Mouse (Mus musculus) forebrain, embryonic 10.5 days (tissue): ENCODE measurements around the gene Ccdc115. TPM values are rescaled to one million over a fixed set of nuclear protein-coding genes. Genes with fewer than 3 reads are reported as not detected.

Source experiments
- DNase-seq: peaks from one replicate; pipeline ENCODE4 v3.0.0-alpha.2; 2017; ENCODE audit warnings: low spot score; ENCODE audit errors: extremely low spot score
- H3K27ac ChIP-seq: fragments of 300-500 bp; sonication (generic); 2 replicates; pipeline ENCODE4 v1.5.1; 2016; ENCODE audit warnings: mild to moderate bottlenecking
- H3K27me3 ChIP-seq: fragments of 300-500 bp; sonication (generic); 2 replicates; pipeline ENCODE4 v1.6.1; 2016; ENCODE audit warnings: mild to moderate bottlenecking; ENCODE audit not compliant: poor library complexity, severe bottlenecking
- H3K36me3 ChIP-seq: fragments of 300-500 bp; sonication (generic); replicated peaks from 2 replicates; pipeline ENCODE4 v1.6.1; 2016; ENCODE audit warnings: mild to moderate bottlenecking, moderate library complexity
- H3K4me1 ChIP-seq: fragments of 300-500 bp; sonication (generic); 2 replicates; pipeline ENCODE4 v1.6.1; 2016
- H3K4me3 ChIP-seq: fragments of 300-500 bp; sonication (generic); 2 replicates; pipeline ENCODE4 v1.5.1; 2016; ENCODE audit warnings: mild to moderate bottlenecking, moderate library complexity
- H3K9me3 ChIP-seq: fragments of 300-500 bp; sonication (generic); 2 replicates; pipeline ENCODE4 v1.6.1; 2016; ENCODE audit warnings: mild to moderate bottlenecking, moderate library complexity
- WGBS: fragments of 180-500 bp; shearing (Covaris S2); methylation state at CpG from one replicate; pipeline ENCODE4 v1.1.7; 2016; 5-methylcytosine and 5-hydroxymethylcytosine counted together
- polyA plus RNA-seq: library from polyadenylated mRNA; unstranded; fragments of >200 nt; fragmentation: Nextera tagmentation; extraction: Ambion mirVana; gene quantifications from 2 replicates; pipeline ENCODE4 v1.2.1, GENCODE M21; 2016

Gene Ccdc115
- polyA plus RNA-seq, 1 experiment from 2014 or later = 70.3 TPM

DNA sequence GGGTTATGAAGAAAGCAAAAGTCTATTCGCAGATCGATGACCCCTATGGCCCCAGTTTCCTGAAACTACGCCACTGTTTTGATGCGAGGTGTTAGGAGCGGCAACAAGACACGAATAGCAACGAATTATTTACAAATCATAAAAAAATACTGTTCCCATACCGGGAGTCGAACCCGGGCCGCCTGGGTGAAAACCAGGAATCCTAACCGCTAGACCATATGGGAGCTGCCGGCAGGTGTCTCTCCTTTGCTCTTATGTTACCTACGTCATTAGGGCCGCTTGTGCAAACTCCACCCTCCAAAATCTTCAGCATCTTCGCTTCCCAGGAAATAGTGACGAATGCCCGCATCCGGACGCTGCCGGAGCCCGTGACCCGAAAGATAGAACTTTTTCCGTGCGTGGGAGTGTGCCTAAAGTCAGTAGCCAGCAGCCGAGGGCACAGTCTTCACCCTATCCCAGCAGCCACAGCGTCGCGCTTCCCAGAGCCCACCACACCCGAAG, 4.8 kb downstream of the Ccdc115 start:
- no peaks in the 10 kb centered on the region for H3K27me3 ChIP-seq
- H3K9me3 ChIP-seq = peaks cover 27% of the 10 kb centered on the region
- DNase-seq = peak; percentile 93
- under 1% methylated on average over 30 of the region's 30 CpGs for WGBS
- peak overlapping the region; percentile 67 for H3K4me3 ChIP-seq
- peaks cover 36% of the 10 kb centered on the region for H3K4me1 ChIP-seq
- H3K27ac ChIP-seq = peak overlapping the region; percentile 92
- H3K36me3 ChIP-seq = peaks cover 38% of the 10 kb centered on the region

DNA sequence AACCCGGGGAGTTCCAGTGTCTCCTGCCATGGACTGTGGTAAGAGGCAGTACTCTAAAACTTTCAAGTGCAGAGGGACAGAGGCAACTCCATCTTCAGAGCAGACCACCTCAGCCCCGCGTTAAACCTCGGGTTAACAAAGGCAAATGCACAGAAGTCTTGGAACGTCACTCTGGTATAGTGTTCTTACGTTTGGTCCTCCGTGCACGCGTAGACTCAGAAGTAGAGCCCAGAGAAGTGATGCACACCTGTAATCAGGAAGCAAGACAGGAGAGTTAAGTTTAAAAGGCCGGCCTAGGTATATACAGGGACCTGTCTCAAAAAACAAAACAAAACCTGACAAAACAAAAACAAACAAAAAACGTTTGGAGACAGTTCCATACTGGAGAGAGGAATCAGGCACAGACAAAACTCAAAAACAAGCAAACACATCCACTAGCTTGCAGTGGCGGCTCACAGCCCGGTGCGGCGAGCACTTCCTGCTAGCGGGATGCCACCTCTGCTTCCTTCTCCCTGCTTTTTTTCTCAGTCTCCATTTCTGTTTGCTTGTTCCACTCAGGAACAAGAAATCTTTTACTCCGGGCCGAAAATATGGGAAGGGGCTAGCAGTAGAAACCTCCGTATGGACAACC, 5.5 kb downstream of the Ccdc115 start:
- H3K4me3 ChIP-seq = peak overlapping the region; percentile 67
- H3K4me1 ChIP-seq = peaks cover 36% of the 10 kb centered on the region
- H3K27ac ChIP-seq = peak overlapping the region; percentile 92
- WGBS = 7% methylated on average over 19 of the region's 19 CpGs
- H3K27me3 ChIP-seq = no peaks in the 10 kb centered on the region
- H3K9me3 ChIP-seq = peaks cover 34% of the 10 kb centered on the region
- peaks cover 45% of the 10 kb centered on the region for H3K36me3 ChIP-seq
- peak; percentile 49 for DNase-seq

DNA sequence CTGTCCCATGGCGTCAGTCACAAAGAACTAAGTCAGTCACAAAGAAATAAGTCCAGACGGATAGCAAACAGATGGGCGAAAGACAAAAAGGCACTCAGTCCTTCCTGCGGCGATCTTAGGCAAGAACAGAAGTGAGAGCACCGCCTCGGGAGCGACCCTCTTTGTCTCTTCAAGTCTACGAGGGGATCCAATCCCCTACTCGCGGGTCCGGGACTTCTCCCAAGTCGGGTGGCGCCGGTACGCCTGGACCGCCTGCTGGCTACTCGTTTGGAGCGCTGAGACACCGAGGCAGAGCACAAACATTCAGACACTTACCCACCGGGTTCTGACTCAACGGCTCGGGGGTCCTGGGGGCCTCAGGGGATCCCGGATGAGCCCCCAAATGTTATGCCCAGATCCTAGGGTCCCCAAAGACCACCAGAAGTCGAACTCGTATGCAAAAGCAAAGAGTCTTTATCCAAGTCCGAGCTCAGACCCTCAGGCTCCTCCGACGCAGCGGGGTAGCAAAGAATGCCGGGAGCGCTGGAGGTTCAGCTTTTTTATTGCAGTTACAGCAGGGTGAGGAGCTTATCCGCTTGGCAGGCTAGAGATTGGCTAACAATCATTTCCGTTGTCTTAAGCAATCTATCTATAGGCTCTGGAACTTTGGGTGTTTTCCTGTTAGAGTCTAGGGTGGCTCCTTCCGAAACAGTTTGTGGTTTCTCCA, 6.5 kb downstream of the Ccdc115 start:
- Histone ChIP-seq H3K9me3 (peaks cover 37% of the 10 kb centered on the region), H3K4me1 (peaks cover 29% of the 10 kb centered on the region), H3K36me3 (peaks cover 45% of the 10 kb centered on the region), H3K27ac (peak overlapping the region; percentile 92), H3K27me3 (no peaks in the 10 kb centered on the region), H3K4me3 (peak overlapping the region; percentile 67)
- WGBS = 7% methylated on average over 35 of the region's 35 CpGs
- DNase-seq = peak; percentile 76

DNA sequence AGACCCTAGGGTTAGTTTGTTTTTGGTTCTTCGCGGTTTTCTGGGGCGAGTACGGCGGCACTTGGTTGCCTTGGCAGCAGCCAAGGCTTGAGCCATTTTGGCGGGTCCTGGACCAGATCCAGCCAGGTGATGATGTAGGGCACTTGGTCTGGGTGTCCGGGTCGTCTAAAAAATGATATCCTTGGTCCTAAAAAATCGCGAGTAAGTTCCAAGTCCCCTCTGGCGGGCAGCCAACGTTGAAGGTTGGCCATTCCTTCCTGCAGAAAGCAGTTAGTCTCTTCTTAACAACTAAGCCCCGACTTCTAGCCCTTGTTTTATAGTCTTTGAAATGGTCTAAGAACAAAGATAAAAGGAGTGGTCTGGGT, 7.1 kb downstream of the Ccdc115 start:
- Histone ChIP-seq H3K27ac (peak overlapping the region; percentile 92), H3K9me3 (peaks cover 39% of the 10 kb centered on the region), H3K36me3 (peaks cover 40% of the 10 kb centered on the region), H3K4me1 (peaks cover 29% of the 10 kb centered on the region), H3K27me3 (no peaks in the 10 kb centered on the region), H3K4me3 (peak overlapping the region; percentile 67)
- WGBS = 33% methylated on average over 13 of the region's 13 CpGs
- DNase-seq = peak; percentile 27

DNA sequence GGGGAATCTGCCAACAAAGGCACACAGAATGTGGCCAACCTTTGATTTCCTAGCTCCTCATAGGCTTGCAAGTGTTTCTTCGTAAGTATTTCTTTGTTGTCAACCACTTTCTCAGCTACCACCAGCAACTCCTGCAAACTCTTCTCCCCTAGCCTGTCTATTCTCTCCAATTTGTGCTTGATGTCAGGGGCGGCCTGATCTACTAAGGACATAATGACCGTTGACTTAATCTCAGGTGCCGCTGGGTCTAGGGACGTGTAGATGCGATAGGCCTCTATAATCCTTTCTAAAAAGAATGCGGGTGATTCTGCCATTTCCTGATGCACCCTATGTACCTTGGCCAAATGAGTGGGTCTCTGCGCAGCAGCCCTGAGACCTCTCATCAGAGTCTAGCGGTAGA, 8.0 kb downstream of the Ccdc115 start:
- no peak for DNase-seq
- Histone ChIP-seq H3K4me1 (peaks cover 29% of the 10 kb centered on the region), H3K27me3 (no peaks in the 10 kb centered on the region), H3K36me3 (peaks cover 32% of the 10 kb centered on the region), H3K27ac (no peak overlapping the region), H3K4me3 (no peak overlapping the region), H3K9me3 (peaks cover 46% of the 10 kb centered on the region)
- WGBS = 94% methylated on average over 9 of the region's 9 CpGs

DNA sequence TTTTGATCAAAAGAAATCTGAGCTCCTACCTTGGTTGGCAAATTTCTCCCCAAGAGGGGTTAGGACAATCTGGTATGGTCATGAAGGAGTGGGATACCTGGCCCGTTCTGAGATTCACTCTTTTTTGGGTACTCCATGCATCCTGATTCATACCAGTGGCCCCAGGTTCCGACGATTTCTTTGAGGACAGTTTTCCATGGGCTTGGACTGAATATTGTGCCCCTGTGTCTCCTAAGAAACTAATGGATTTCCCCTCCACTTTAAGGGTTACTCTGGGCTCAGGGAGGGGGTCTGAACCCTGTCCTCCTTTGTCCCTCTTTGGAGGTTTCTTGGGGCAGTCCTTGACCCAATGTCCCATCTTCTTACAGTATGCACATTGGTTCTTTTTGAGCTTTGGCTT, 8.5 kb downstream of the Ccdc115 start:
- H3K36me3 ChIP-seq = peaks cover 32% of the 10 kb centered on the region
- H3K27ac ChIP-seq = no peak overlapping the region
- DNase-seq = no peak
- 91% methylated on average over 3 of the region's 3 CpGs for WGBS
- peaks cover 48% of the 10 kb centered on the region for H3K9me3 ChIP-seq
- H3K4me1 ChIP-seq = peaks cover 29% of the 10 kb centered on the region
- no peaks in the 10 kb centered on the region for H3K27me3 ChIP-seq
- no peak overlapping the region for H3K4me3 ChIP-seq

DNA sequence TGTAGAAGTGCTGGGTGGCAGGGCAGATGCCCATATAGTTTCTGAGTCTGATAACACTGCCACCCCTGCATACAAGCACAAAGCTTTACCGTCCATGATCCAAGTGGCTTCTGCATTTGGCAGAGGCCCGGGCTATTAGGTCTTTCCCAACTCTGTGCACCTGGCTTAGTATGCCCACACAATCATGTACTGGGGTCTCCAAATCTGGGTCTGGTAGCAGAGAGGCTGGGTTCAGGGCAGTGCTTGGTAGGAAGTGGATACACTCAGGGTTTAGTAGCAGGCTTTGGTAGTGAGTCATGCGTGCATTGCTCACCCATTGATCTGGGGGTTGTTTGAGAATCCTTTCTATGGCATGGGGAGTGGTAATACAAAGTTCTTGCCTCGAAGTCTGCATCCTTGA, 10.2 kb downstream of the Ccdc115 start:
- H3K9me3 ChIP-seq = peaks cover 48% of the 10 kb centered on the region
- H3K4me1 ChIP-seq = peaks cover 23% of the 10 kb centered on the region
- H3K27me3 ChIP-seq = no peaks in the 10 kb centered on the region
- no peak overlapping the region for H3K4me3 ChIP-seq
- WGBS = 93% methylated on average over 4 of the region's 4 CpGs
- no peak for DNase-seq
- H3K27ac ChIP-seq = no peak overlapping the region
- peaks cover 32% of the 10 kb centered on the region for H3K36me3 ChIP-seq

DNA sequence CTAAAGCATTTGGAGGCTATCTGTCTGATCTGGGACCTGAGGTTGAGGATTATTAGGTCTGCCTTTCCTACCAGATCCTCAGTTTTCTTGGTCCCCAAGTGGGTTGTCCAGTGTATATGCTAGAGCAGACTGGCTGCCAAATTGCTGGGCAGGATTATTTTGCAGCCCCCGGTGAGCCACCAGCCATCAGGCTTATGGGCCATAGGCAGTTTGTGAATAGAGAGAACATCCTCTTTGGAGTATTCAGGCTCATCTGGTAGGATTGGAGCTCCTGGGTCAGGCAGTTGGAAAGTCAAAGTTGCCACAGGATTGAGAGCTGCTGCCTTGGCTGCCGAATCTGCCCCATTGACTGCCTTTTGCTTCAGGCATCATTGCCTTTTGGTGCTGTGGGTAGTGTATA, 11.0 kb downstream of the Ccdc115 start:
- Histone ChIP-seq H3K4me1 (peaks cover 15% of the 10 kb centered on the region), H3K4me3 (no peak overlapping the region)

DNA sequence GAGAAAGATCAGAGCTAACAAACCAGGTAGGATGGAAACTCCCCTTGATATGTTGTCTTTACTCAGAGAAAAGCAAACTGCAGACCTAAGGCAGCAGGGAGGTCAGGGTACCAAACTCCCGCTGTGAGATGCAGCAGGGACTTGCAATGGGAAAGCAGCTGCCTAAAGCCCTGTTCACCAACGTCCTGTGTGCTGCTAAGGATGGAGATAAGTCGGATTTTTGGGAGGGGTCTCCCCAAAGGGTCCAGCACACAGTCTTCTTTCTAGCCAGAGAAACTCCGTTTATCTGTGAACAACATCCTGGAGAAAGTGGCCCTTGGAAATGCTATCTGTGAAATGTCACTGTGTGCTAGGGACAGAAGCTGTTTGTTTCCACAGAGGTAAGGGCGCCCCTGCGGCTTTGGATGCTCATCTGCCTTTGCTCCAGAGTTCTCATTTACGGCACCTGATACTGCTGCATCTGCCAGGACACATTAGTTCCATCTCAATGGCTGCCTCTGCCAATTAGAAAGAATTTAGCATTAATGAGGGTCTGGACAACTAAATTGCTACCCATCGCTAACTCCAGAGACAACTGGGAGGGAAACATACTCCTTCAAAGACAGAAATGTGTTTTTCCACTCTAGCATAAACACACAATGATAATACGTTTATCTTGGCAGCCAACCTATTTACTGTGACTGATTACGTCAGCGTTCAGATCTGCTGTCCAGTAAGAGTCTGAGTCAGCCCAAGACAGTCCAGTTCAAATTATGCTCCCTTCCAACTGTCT, 40.1 kb downstream of the Ccdc115 start:
- Histone ChIP-seq H3K4me3 (no peak overlapping the region), H3K27ac (0 out of 2 replicates have a peak overlapping the region, but pooled peaks have one; percentile 25), H3K36me3 (no peaks in the 10 kb centered on the region), H3K27me3 (no peaks in the 10 kb centered on the region), H3K4me1 (peaks cover 13% of the 10 kb centered on the region), H3K9me3 (no peaks in the 10 kb centered on the region)
- 40% methylated on average over 11 of the region's 11 CpGs for WGBS
- no peak for DNase-seq

More for the DNA sequence above, 11.0 kb downstream of the Ccdc115 start:
- peaks cover 48% of the 10 kb centered on the region for H3K9me3 ChIP-seq
- H3K27me3 ChIP-seq = no peaks in the 10 kb centered on the region
- no peak for DNase-seq
- WGBS = 95% methylated on average over 2 of the region's 2 CpGs
- peaks cover 32% of the 10 kb centered on the region for H3K36me3 ChIP-seq
- no peak overlapping the region for H3K27ac ChIP-seq

DNA sequence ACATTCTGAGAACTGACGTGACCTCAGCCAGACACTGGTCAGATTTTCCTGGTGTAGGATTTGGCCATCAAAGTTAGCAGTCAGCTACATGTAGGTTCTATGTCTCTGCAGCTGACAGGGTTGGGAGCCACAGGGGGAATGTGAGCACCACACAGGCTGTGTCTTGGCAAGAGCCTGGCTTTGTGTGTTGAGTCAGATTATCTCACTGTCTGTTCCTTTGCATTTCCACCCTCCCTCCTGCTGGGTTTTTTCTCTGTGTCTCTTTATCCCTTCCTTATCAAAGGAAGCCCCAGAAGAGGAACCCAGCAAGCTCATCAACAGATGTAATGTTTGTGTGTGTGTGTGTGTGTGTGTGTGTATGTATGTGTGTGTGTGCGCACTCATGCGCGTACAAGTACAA, 43.2 kb downstream of the Ccdc115 start:
- Histone ChIP-seq H3K4me3 (no peak overlapping the region), H3K36me3 (no peaks in the 10 kb centered on the region), H3K9me3 (no peaks in the 10 kb centered on the region), H3K4me1 (peaks cover 8% of the 10 kb centered on the region), H3K27ac (no peak overlapping the region), H3K27me3 (no peaks in the 10 kb centered on the region)
- no peak for DNase-seq
- WGBS = 92% methylated on average over 4 of the region's 4 CpGs

DNA sequence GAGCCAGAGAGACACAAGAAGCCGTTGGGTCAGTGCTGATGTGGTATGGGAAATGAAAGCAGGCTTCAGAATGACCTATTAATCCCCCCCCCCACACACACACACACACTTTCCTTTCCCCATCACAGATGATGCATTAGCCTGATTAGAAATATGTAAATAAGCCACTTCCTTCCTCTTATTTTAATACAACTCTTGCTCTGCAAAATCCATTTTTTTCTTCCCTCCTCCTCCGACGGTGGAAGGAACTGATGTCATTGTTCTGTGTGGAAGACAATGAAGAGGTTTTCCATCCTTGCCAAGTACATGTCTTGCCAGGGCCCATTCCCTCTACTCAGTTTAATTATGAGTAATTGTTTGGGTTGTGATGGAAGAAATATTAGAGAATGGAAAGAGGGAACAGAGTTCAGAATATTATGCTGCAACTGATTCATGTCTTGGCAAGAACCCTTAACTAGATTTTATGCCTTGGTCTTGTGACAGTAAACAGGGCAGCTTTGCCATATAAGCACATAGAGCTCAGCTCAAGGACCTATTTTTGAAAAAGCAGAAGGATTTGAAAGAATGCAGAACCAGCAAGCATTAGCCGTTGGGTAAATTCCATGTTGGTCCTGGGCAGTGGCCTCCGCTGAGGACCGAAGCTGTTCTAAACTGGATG, 50.1 kb downstream of the Ccdc115 start:
- Histone ChIP-seq H3K4me1 (peaks cover 8% of the 10 kb centered on the region), H3K9me3 (no peaks in the 10 kb centered on the region), H3K36me3 (no peaks in the 10 kb centered on the region), H3K4me3 (no peak overlapping the region), H3K27ac (no peak overlapping the region), H3K27me3 (no peaks in the 10 kb centered on the region)
- WGBS = 88% methylated on average over 6 of the region's 6 CpGs
- no peak for DNase-seq

DNA sequence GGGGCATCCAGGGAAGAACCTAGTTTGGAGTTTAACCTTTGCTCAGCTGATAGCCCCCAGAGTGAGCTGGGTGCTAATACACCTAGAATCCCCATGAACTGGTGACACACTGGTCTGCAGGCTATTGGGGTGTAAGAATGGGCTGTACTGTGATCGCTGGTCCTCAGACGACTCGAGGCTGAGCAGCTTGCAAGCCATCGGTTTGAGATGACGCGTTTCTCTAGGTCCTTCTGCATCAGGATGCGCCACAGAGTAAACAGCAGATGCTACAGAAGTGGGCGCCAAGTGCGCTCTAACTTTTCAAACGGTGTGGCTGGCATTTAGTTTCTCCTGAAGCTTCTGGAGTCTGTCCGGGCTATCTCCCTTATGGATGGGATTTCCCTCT, 50.6 kb downstream of the Ccdc115 start:
- Histone ChIP-seq H3K4me3 (no peak overlapping the region), H3K36me3 (no peaks in the 10 kb centered on the region), H3K27me3 (no peaks in the 10 kb centered on the region), H3K4me1 (peaks cover 8% of the 10 kb centered on the region), H3K9me3 (no peaks in the 10 kb centered on the region), H3K27ac (no peak overlapping the region)
- 91% methylated on average over 11 of the region's 11 CpGs for WGBS
- DNase-seq = no peak
